Mouse (Mus musculus): ENCODE measurements around the gene Afmid. TPM values are rescaled to one million over a fixed set of nuclear protein-coding genes. Genes with fewer than 3 reads are reported as not detected.

The Afmid gene
- polyA plus RNA-seq, 1 experiment from 2014 or later, result 3.3 TPM

Other genes with a start within 250 kb of the Afmid start
- 15.4 and 16.7 TPM in 2 replicates for gene Tnrc6c, start 171.6 kb upstream of the Afmid start, polyA plus RNA-seq (2014; fragmentation: Nextera tagmentation; extraction: Ambion mirVana)
- gene Tmc8, start 43.8 kb upstream of the Afmid start, polyA plus RNA-seq (2014; fragmentation: Nextera tagmentation; extraction: Ambion mirVana), result 0.39 and 0.70 TPM in 2 replicates
- 9.9 and 10.7 TPM in 2 replicates for gene Tmc6, start 43.7 kb upstream of the Afmid start, polyA plus RNA-seq (2014; fragmentation: Nextera tagmentation; extraction: Ambion mirVana)
- 0.27 and 0.67 TPM in 2 replicates for gene 6030468B19Rik, start 28.3 kb upstream of the Afmid start, polyA plus RNA-seq (2014; fragmentation: Nextera tagmentation; extraction: Ambion mirVana)
- 0.17 TPM in 1 of 2 replicates, not detected in the other for gene Gm20708, start 16.3 kb upstream of the Afmid start, polyA plus RNA-seq (2014; fragmentation: Nextera tagmentation; extraction: Ambion mirVana)
- gene Syngr2, start 16.3 kb upstream of the Afmid start, polyA plus RNA-seq (2014; fragmentation: Nextera tagmentation; extraction: Ambion mirVana), result 30.4 and 32.9 TPM in 2 replicates
- 127 and 132 TPM in 2 replicates for gene Tk1, start 168 bp downstream of the Afmid start, polyA plus RNA-seq (2014; fragmentation: Nextera tagmentation; extraction: Ambion mirVana)
- 416 and 441 TPM in 2 replicates for gene Birc5, start 23.3 kb downstream of the Afmid start, polyA plus RNA-seq (2014; fragmentation: Nextera tagmentation; extraction: Ambion mirVana)
- not detected in 2 replicates for gene Tmem235, start 34.8 kb downstream of the Afmid start, polyA plus RNA-seq (2014; fragmentation: Nextera tagmentation; extraction: Ambion mirVana)
- 1.9 and 2.1 TPM in 2 replicates for gene Tha1, start 47.6 kb downstream of the Afmid start, polyA plus RNA-seq (2014; fragmentation: Nextera tagmentation; extraction: Ambion mirVana)
- gene Socs3, start 144.1 kb downstream of the Afmid start, polyA plus RNA-seq (2014; fragmentation: Nextera tagmentation; extraction: Ambion mirVana), result 8.4 and 9.8 TPM in 2 replicates
- 33.7 and 34.7 TPM in 2 replicates for gene Pgs1, start 160.4 kb downstream of the Afmid start, polyA plus RNA-seq (2014; fragmentation: Nextera tagmentation; extraction: Ambion mirVana)

All from embryonic facial prominence, embryonic 11.5 days (tissue).